Mouse (Mus musculus) thymus, postnatal 14 days (tissue): ENCODE measurements around the gene Zfp446.

ENCODE experiments used
- DNase-seq: peaks from one replicate; pipeline ENCODE4 v3.0.0; 2021

Zfp446 gene

GRCm38 (mm10) chr7:13025511-13026112 is 48.0 kb downstream of the Zfp446 start:
- DNase-seq, result no peak

- no peak for DNase-seq
These were observed 51.3 kb downstream of the Zfp446 start for GRCm38 (mm10) chr7:13028986-13029385.

- DNase-seq, result no peak
These were observed 53.4 kb downstream of the Zfp446 start for GRCm38 (mm10) chr7:13031069-13031468.

- no peak for DNase-seq
These were observed 54.3 kb downstream of the Zfp446 start for GRCm38 (mm10) chr7:13031983-13032382.

GRCm38 (mm10) chr7:13032541-13032940 is 54.9 kb downstream of the Zfp446 start:
- no peak for DNase-seq

- DNase-seq, result no peak
These were observed 56.0 kb downstream of the Zfp446 start for GRCm38 (mm10) chr7:13033451-13034147.

GRCm38 (mm10) chr7:13034148-13034977 is 56.7 kb downstream of the Zfp446 start, which contains the start of gene Chmp2a:
Gene Chmp2a (minus strand): TSS chr7:13034807.
- peak; percentile 98 for DNase-seq
